Comparison of ENCODE assay signal across 12 mouse cellular contexts in genomic region chr5:118650746-118651145, GRCm38 (mm10).
A peak's percentile ranks its signal among the peaks of the same experiment; 100 is the strongest.
DNase-seq lines count a peak whose midpoint lies in the region; ATAC-seq and TF ChIP-seq lines count a peak whose summit lies in the region.
"Had no signal": no experiment of that assay in that cellular context is flagged by ENCODE, and none has a peak within 500 bp of the region (broad histone marks: within the 10 kb centered on the region; RNA-seq: fewer than 3 reads in every experiment).

No protein-coding gene starts in this region.

- H3K4me3 ChIP-seq in bone marrow macrophage, adult 2 months (ENCODE audit: insufficient read depth, low read length), result no peak overlapping the region
- H3K4me3 ChIP-seq in intestine, embryonic 14.5 days (ENCODE audit: low read depth, low read length), result no peak overlapping the region
- H3K4me3 ChIP-seq: embryonic facial prominence, embryonic 13.5 days; limb, embryonic 15.5 days had no signal

- DNase-seq in kidney, adult 11 months, result peak; percentile 24
- DNase-seq in kidney, adult 18-20 months, result no peak
- no peak for DNase-seq in intestine, embryonic 14.5 days (ENCODE audit: low spot score)
- peak; percentile 52 to 56 for DNase-seq in lung, postnatal 4 days
- DNase-seq in cerebellum, postnatal 4 days (ENCODE audit: low spot score in 2 of 2), result no peak
- no peak for DNase-seq in ovary, adult 18-20 months (ENCODE audit: low spot score)
- DNase-seq: cerebellum, adult 11 months; heart, postnatal 36 days; layer of hippocampus, adult 9-11 months had no signal

- WGBS in intestine, embryonic 14.5 days, result 45% methylated on average over 7 of the region's 7 CpGs

- no peaks in the 10 kb centered on the region for H3K9me3 ChIP-seq in intestine, embryonic 14.5 days (ENCODE audit: control insufficient read depth, low read length)
- H3K9me3 ChIP-seq: embryonic facial prominence, embryonic 13.5 days; limb, embryonic 15.5 days had no signal

- H3K9ac ChIP-seq in intestine, embryonic 14.5 days (ENCODE audit: low read length), result no peak overlapping the region
- H3K9ac ChIP-seq: embryonic facial prominence, embryonic 13.5 days; limb, embryonic 15.5 days had no signal

- H3K4me1 ChIP-seq in bone marrow macrophage, adult 2 months (ENCODE audit: control insufficient read depth, insufficient read depth, low read length), result peaks cover 65% of the 10 kb centered on the region
- H3K4me1 ChIP-seq in intestine, embryonic 14.5 days (replicated peaks; ENCODE audit: control insufficient read depth, insufficient read depth, low read length), result peaks cover 30% of the 10 kb centered on the region

- no peak for TF ChIP-seq CTCF in bone marrow macrophage, adult 2 months (IDR thresholded peaks at IDR 0.05; ENCODE audit: low read depth, low read length)

- TF ChIP-seq POLR2A in bone marrow macrophage, adult 2 months (IDR thresholded peaks at IDR 0.05; ENCODE audit: borderline replicate concordance, low read depth, low read length), result no peak

- no peaks in the 10 kb centered on the region for H3K36me3 ChIP-seq in intestine, embryonic 14.5 days (ENCODE audit: control insufficient read depth, insufficient read depth, low read length)
- H3K36me3 ChIP-seq: embryonic facial prominence, embryonic 13.5 days; limb, embryonic 15.5 days had no signal

- peak overlapping the region; percentile 41 for H3K27ac ChIP-seq in bone marrow macrophage, adult 2 months (ENCODE audit: insufficient read depth, low read depth, low read length)
- H3K27ac ChIP-seq in intestine, embryonic 14.5 days (ENCODE audit: low read depth), result no peak overlapping the region
- H3K27ac ChIP-seq: embryonic facial prominence, embryonic 13.5 days; limb, embryonic 15.5 days had no signal

- ATAC-seq in intestine, embryonic 14.5 days (replicated peaks; ENCODE audit: low FRiP score, low TSS enrichment, low read depth), result 0 out of 2 replicates have a peak, but pooled peaks have one; percentile 32

- no peak overlapping the region for H3K4me2 ChIP-seq in intestine, embryonic 14.5 days (ENCODE audit: low read length)
- H3K4me2 ChIP-seq: embryonic facial prominence, embryonic 13.5 days; limb, embryonic 15.5 days had no signal

- H3K27me3 ChIP-seq in intestine, embryonic 14.5 days (replicated peaks; ENCODE audit: control insufficient read depth, insufficient read depth, low read length), result no peaks in the 10 kb centered on the region
- H3K27me3 ChIP-seq: embryonic facial prominence, embryonic 13.5 days; limb, embryonic 15.5 days had no signal

Comparison
In these comparisons a context has a peak if more than half of its experiments do, and no peak if none do; other contexts are left out.
1. DNase-seq: peak in kidney, adult 11 months (single experiment) and lung, postnatal 4 days (2 of 2); none in kidney, adult 18-20 months (single experiment), intestine, embryonic 14.5 days (single experiment), cerebellum, postnatal 4 days (0 of 2) and ovary, adult 18-20 months (single experiment).